Mouse (Mus musculus) brown adipose tissue, adult 24 weeks (tissue): Measurements from ENCODE around the gene Cactin. TPM values are rescaled to one million over a fixed set of nuclear protein-coding genes. Genes with fewer than 3 reads are reported as not detected.

Experiments
- H3K27ac ChIP-seq: fragments of 200-500 bp; replicated peaks from 2 replicates; pipeline ENCODE4 v1.5.1; 2012; ENCODE audit warnings: low read depth, mild to moderate bottlenecking, low read length
- H3K4me1 ChIP-seq: fragments of 200-500 bp; 2 replicates; pipeline ENCODE4 v1.6.1; 2012; ENCODE audit warnings: low read length, mixed read lengths; ENCODE audit not compliant: control insufficient read depth, insufficient read depth, insufficient read length
- H3K4me3 ChIP-seq: fragments of 200-500 bp; 2 replicates; pipeline ENCODE4 v1.5.1; 2012; ENCODE audit warnings: low read depth, mild to moderate bottlenecking, low read length, moderate library complexity; ENCODE audit not compliant: insufficient read depth
- polyA plus RNA-seq: library from polyadenylated mRNA; stranded (reverse); fragments of >200 nt; gene quantifications from 2 replicates; pipeline ENCODE4 v1.2.4, GENCODE M21; 2012; ENCODE audit not compliant: missing spikeins, insufficient read depth, insufficient read length

The Cactin gene
- polyA plus RNA-seq, 1 experiment = 8.4 TPM

- peaks cover 7% of the 10 kb centered on the region; the same call in 1 of the 2 replicates for H3K4me1 ChIP-seq
Measured at GRCm38 (mm10) chr10:81366477-81367206, 45.7 kb downstream of the Cactin start.

GRCm38 (mm10) chr10:81367207-81367495 is 46.2 kb downstream of the Cactin start:
- Histone ChIP-seq H3K4me3 (no peak overlapping the region), H3K27ac (no peak overlapping the region), H3K4me1 (peaks cover 7% of the 10 kb centered on the region; the same call in 1 of the 2 replicates)

More at GRCm38 (mm10) chr10:81366477-81367206, 45.7 kb downstream of the Cactin start:
- Histone ChIP-seq H3K27ac (no peak overlapping the region), H3K4me3 (no peak overlapping the region)

GRCm38 (mm10) chr10:81375322-81375721 is 54.4 kb downstream of the Cactin start:
- peaks cover 15% of the 10 kb centered on the region for H3K4me1 ChIP-seq
- no peak overlapping the region for H3K4me3 ChIP-seq
- H3K27ac ChIP-seq = no peak overlapping the region

Other genes starting within 250 kb of the Cactin start
- not detected in 2 replicates for gene Creb3l3, start 222.2 kb upstream of the Cactin start, polyA plus RNA-seq
- gene Map2k2, start 215.2 kb upstream of the Cactin start, polyA plus RNA-seq = 64.4 and 88.3 TPM in 2 replicates
- 28.4 and 29.6 TPM in 2 replicates for gene Zbtb7a, start 185.9 kb upstream of the Cactin start, polyA plus RNA-seq
- 10.3 and 13.4 TPM in 2 replicates for gene Pias4, start 153.2 kb upstream of the Cactin start, polyA plus RNA-seq
- 538 and 581 TPM in 2 replicates for gene Eef2, start 144.5 kb upstream of the Cactin start, polyA plus RNA-seq
- gene Dapk3, start 138.1 kb upstream of the Cactin start, polyA plus RNA-seq = 15.7 and 31.7 TPM in 2 replicates
- not detected in 2 replicates for gene 4930442H23Rik, start 137.3 kb upstream of the Cactin start, polyA plus RNA-seq
- 1.4 TPM in 1 of 2 replicates, not detected in the other for gene Nmrk2, start 119.1 kb upstream of the Cactin start, polyA plus RNA-seq
- gene Atcay, start 90.3 kb upstream of the Cactin start, polyA plus RNA-seq = not detected in 2 replicates
- 0.32 and 1.2 TPM in 2 replicates for gene Zfr2, start 87.9 kb upstream of the Cactin start, polyA plus RNA-seq
- gene Matk, start 68.2 kb upstream of the Cactin start, polyA plus RNA-seq = not detected in 2 replicates
- gene Mrpl54, start 54.2 kb upstream of the Cactin start, polyA plus RNA-seq = 122 and 144 TPM in 2 replicates
- gene Apba3, start 54.1 kb upstream of the Cactin start, polyA plus RNA-seq = 59.5 and 82.7 TPM in 2 replicates
- gene Tjp3, start 29.5 kb upstream of the Cactin start, polyA plus RNA-seq = 1.6 TPM in 1 of 2 replicates, not detected in the other
- gene Pip5k1c, start 28.1 kb upstream of the Cactin start, polyA plus RNA-seq = 10.6 and 12.4 TPM in 2 replicates
- not detected in 2 replicates for gene Tbxa2r, start 7.6 kb downstream of the Cactin start, polyA plus RNA-seq
- 1.0 TPM in 1 of 2 replicates, not detected in the other for gene Gipc3, start 22.2 kb downstream of the Cactin start, polyA plus RNA-seq
- 66.1 and 78.7 TPM in 2 replicates for gene Hmg20b, start 29.4 kb downstream of the Cactin start, polyA plus RNA-seq
- gene Mfsd12, start 36.4 kb downstream of the Cactin start, polyA plus RNA-seq = 8.3 and 11.5 TPM in 2 replicates
- gene 4930404N11Rik, start 44.7 kb downstream of the Cactin start, polyA plus RNA-seq = not detected in 2 replicates
- 9.3 and 10.3 TPM in 2 replicates for gene Fzr1, start 57.4 kb downstream of the Cactin start, polyA plus RNA-seq
- 25.1 and 35.9 TPM in 2 replicates for gene Dohh, start 63.3 kb downstream of the Cactin start, polyA plus RNA-seq
- gene Gm48551, start 63.4 kb downstream of the Cactin start, polyA plus RNA-seq = 2.4 TPM in 1 of 2 replicates, not detected in the other
- gene Gm48552, start 67.9 kb downstream of the Cactin start, polyA plus RNA-seq = not detected in 2 replicates
- gene Smim24, start 71.9 kb downstream of the Cactin start, polyA plus RNA-seq = 1.9 and 5.3 TPM in 2 replicates
- 40.9 and 42.9 TPM in 2 replicates for gene Nfic, start 134.5 kb downstream of the Cactin start, polyA plus RNA-seq
- gene Celf5, start 161.6 kb downstream of the Cactin start, polyA plus RNA-seq = 0.63 TPM in 1 of 2 replicates, not detected in the other
- 13.9 and 17.9 TPM in 2 replicates for gene Ncln, start 175.3 kb downstream of the Cactin start, polyA plus RNA-seq
- 0.71 and 0.79 TPM in 2 replicates for gene S1pr4, start 179.0 kb downstream of the Cactin start, polyA plus RNA-seq
- gene Gna15, start 203.1 kb downstream of the Cactin start, polyA plus RNA-seq = not detected in 2 replicates
- 34.1 and 41.1 TPM in 2 replicates for gene Gna11, start 224.1 kb downstream of the Cactin start, polyA plus RNA-seq
- gene Aes, start 238.4 kb downstream of the Cactin start, polyA plus RNA-seq = 679 and 754 TPM in 2 replicates